Mouse (Mus musculus) limb, embryonic 13.5 days (tissue): ENCODE results near the gene Micu1. TPM values are rescaled to one million over a fixed set of nuclear protein-coding genes. Genes with fewer than 3 reads are reported as not detected.
A peak's percentile ranks its signal among the peaks of the same experiment; 100 is the strongest.

Experiments used
- ATAC-seq: fragments of 200-750 bp; cut with Nextera tagmentation; 2 replicates; pipeline ENCODE4 v1.8.0; 2017; ENCODE audit warnings: low read depth, moderate number of reproducible peaks, moderate TSS enrichment; ENCODE audit not compliant: low FRiP score
- H3K27ac ChIP-seq: fragments of 300-500 bp; sonication (generic); 2 replicates; pipeline ENCODE4 v1.5.1; 2015; ENCODE audit warnings: inconsistent platforms, mild to moderate bottlenecking, moderate library complexity
- H3K27me3 ChIP-seq: fragments of 300-500 bp; sonication (generic); 2 replicates; pipeline ENCODE4 v1.6.1; 2015; ENCODE audit warnings: mild to moderate bottlenecking, inconsistent platforms
- H3K36me3 ChIP-seq: fragments of 300-500 bp; sonication (generic); 2 replicates; pipeline ENCODE4 v1.6.1; 2015; ENCODE audit warnings: inconsistent platforms, mild to moderate bottlenecking, moderate library complexity
- H3K4me1 ChIP-seq: fragments of 300-500 bp; sonication (generic); 2 replicates; pipeline ENCODE4 v1.6.1; 2015; ENCODE audit warnings: inconsistent platforms
- H3K4me2 ChIP-seq: fragments of 300-500 bp; sonication (generic); replicated peaks from 2 replicates; pipeline ENCODE4 v1.6.1; 2015; ENCODE audit warnings: inconsistent platforms, mild to moderate bottlenecking, moderate library complexity
- H3K4me3 ChIP-seq: fragments of 300-500 bp; sonication (generic); 2 replicates; pipeline ENCODE4 v1.5.1; 2015; ENCODE audit warnings: moderate library complexity, mild to moderate bottlenecking, inconsistent platforms
- H3K9ac ChIP-seq: fragments of 300-500 bp; sonication (generic); 2 replicates; pipeline ENCODE4 v1.6.1; 2015; ENCODE audit warnings: mild to moderate bottlenecking, inconsistent platforms
- H3K9me3 ChIP-seq: fragments of 300-500 bp; sonication (generic); 2 replicates; pipeline ENCODE4 v1.6.1; 2016; ENCODE audit warnings: inconsistent platforms
- WGBS: fragments of 180-500 bp; shearing (Covaris S2); methylation state at CpG from one replicate; pipeline ENCODE4 v1.1.7; 2015; 5-methylcytosine and 5-hydroxymethylcytosine counted together
- polyA plus RNA-seq: library from polyadenylated mRNA; unstranded; fragments of >200 nt; fragmentation: Nextera tagmentation; extraction: Ambion mirVana; gene quantifications from 2 replicates; pipeline ENCODE4 v1.2.1, GENCODE M21; 2015

The Micu1 gene
- polyA plus RNA-seq, 1 experiment from 2014 or later, result 93.9 TPM

DNA sequence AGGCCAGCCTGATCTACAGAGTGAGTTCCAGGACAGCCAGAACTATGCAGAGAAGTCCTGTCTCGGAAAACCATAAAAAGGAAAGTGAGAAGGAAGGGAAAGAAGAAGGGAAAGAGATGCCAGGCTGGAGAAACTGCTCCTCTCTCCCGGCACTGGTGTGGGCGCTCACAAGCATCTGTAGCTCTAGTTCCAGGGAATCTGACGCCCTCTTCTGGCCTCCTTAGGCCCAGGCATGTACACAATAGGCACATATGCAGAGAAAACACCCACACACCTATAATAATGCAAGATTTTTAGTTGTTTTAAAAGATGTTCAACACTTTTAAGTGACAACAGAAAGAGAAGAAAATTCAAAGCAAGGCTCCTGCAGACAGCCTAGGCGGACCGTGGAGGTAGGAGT lies 144.1 kb downstream of the Micu1 start:
- peaks cover 36% of the 10 kb centered on the region for H3K4me1 ChIP-seq
- H3K4me3 ChIP-seq, result no peak overlapping the region
- no peak overlapping the region for H3K27ac ChIP-seq
- peaks cover 22% of the 10 kb centered on the region for H3K36me3 ChIP-seq
- no peak overlapping the region for H3K4me2 ChIP-seq
- H3K9me3 ChIP-seq, result no peaks in the 10 kb centered on the region
- no peak for ATAC-seq
- H3K27me3 ChIP-seq, result no peaks in the 10 kb centered on the region
- 78% methylated on average over 6 of the region's 6 CpGs for WGBS
- H3K9ac ChIP-seq, result no peak overlapping the region

DNA sequence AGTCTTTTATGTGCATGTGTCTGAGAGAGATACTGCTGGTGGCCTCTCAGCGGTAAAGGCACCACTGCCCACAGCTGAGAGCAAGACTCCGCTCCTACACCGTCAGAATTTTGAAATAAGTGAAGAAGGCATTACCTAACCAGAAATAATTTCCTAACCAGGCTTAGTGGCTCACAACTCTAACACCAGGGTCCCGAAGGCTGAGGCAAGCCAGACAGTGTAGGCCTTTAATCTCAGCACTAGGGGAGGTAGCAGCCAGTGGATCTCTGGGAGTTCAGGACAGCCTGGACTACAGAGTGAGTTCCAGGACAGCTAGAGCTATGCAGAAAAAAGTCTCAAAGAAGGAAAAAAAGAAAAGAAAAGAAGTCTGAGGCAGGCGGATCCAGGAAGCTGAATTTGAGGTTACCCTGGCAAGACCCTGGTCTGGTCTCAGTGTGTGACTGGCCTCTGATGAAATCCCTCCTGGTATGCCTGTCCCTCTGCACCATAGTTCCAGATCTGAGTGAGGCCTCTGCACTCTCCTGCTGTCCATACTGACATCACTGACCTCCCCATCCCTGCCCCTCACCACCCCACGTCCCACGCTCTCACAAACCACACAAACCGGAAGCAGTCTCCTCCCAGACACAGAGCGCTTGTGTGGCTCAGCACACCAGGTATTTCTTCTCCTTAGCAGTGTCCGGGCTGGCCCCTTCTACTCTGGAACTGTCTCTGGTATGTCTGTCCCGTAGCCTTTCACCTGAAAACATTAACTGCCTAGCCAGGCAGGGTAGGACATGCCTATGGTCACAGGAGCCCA lies 146.0 kb downstream of the Micu1 start:
- no peaks in the 10 kb centered on the region for H3K27me3 ChIP-seq
- peaks cover 36% of the 10 kb centered on the region for H3K4me1 ChIP-seq
- no peak overlapping the region for H3K4me3 ChIP-seq
- 72% methylated on average over 11 of the region's 11 CpGs for WGBS
- no peaks in the 10 kb centered on the region for H3K9me3 ChIP-seq
- H3K36me3 ChIP-seq, result peaks cover 11% of the 10 kb centered on the region; the same call in 1 of the 2 replicates
- no peak overlapping the region; the same call in 1 of the 2 replicates for H3K27ac ChIP-seq
- ATAC-seq, result no peak
- H3K4me2 ChIP-seq, result no peak overlapping the region
- no peak overlapping the region for H3K9ac ChIP-seq

DNA sequence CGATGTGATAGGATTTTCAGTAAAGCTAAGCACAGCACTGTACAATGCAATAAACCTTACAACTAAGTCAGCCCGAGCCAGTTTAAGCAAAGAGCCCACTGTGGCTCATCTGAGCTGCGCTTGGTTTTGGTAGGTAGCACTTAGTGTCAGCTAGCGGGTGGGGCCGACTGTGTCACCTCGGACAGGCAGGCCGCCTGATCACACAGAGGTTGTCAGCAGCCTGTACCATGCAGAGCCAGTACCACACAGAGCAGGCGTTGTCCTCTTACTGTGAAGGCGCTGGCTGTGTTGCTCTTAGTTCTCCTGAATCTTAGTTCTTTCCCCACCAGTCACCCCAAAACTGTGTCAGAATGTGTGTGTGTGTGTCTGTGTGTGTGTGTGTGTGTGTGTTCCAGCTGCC lies 146.7 kb downstream of the Micu1 start:
- WGBS, result 58% methylated on average over 9 of the region's 9 CpGs
- ATAC-seq, result no peak; the same call in 1 of the 2 replicates
- no peak overlapping the region for H3K4me2 ChIP-seq
- H3K9ac ChIP-seq, result no peak overlapping the region
- no peak overlapping the region for H3K27ac ChIP-seq
- H3K4me3 ChIP-seq, result no peak overlapping the region
- no peaks in the 10 kb centered on the region for H3K9me3 ChIP-seq
- H3K27me3 ChIP-seq, result no peaks in the 10 kb centered on the region
- peaks cover 11% of the 10 kb centered on the region; the same call in 1 of the 2 replicates for H3K36me3 ChIP-seq
- H3K4me1 ChIP-seq, result peaks cover 31% of the 10 kb centered on the region

DNA sequence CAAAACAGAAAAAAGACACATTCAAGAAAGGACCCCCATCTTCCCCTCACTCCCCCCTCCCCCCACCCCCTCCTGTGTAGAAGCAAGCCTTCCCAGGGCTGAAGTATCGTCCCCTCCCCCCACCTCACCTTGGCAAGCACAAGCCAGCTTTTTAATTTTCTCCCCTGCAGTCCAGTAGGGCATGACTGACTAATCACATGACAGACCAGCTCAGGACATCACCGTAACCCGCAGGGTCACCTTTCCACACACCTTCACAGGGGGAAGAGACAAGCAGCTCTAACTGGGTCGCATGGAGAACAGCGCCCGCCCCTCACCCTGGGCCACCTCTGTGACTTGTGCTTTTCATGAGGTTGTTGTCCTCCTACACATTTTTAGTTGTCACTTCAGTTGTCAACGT lies 147.1 kb downstream of the Micu1 start:
- Histone ChIP-seq H3K9me3 (no peaks in the 10 kb centered on the region), H3K4me3 (no peak overlapping the region), H3K4me2 (no peak overlapping the region), H3K9ac (no peak overlapping the region), H3K36me3 (peaks cover 11% of the 10 kb centered on the region; the same call in 1 of the 2 replicates), H3K27me3 (no peaks in the 10 kb centered on the region), H3K4me1 (peaks cover 27% of the 10 kb centered on the region), H3K27ac (no peak overlapping the region)
- no peak for ATAC-seq
- WGBS, result 80% methylated on average over 7 of the region's 7 CpGs

DNA sequence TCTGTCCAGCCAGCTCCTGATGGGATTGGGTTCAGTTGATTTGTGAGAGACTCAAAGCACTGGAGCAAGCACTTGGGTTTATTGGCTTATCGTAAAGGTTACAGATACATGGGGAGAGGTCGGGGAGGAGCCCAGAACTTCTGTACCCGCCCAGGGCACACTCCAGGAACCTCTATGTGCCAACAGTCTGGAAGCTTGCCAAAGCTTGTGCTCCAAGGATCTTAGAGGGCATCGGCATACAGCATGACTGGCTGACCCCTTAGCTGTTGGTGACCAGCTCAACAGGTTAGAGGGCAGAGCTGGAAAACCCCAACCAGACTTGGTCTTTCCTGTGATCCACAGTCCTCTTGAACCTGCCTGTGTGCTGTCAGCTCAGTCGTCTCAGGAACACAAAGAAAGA lies 154.9 kb downstream of the Micu1 start:
- no peak for ATAC-seq
- H3K4me1 ChIP-seq, result peaks cover 12% of the 10 kb centered on the region

DNA sequence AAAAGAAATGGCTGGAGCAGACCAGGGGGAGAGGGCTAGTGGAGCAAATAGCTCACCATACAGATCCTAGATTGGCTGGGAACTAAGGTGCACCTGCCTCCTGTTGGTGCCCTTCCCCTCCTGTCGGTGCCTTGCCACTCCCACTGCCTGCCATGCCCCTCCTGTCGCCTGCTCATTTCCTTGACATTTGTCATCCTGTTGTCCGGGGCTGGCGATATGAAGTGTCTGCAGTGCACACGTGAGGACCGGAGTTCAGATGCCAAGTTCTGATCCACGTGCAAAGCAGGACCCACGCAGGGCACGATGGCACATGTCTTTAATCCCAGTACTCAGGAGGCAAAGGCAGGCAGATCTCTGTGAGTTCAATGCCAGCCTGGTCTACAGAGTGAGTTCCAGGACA lies 158.4 kb downstream of the Micu1 start:
- Histone ChIP-seq H3K9ac (no peak overlapping the region), H3K9me3 (no peaks in the 10 kb centered on the region), H3K27me3 (no peaks in the 10 kb centered on the region), H3K4me3 (no peak overlapping the region), H3K4me2 (no peak overlapping the region), H3K27ac (no peak overlapping the region), H3K36me3 (peaks cover 22% of the 10 kb centered on the region), H3K4me1 (peaks cover 21% of the 10 kb centered on the region)
- 80% methylated on average over 9 of the region's 9 CpGs for WGBS
- ATAC-seq, result no peak

More for the DNA sequence above, 154.9 kb downstream of the Micu1 start:
- WGBS, result 76% methylated on average over 5 of the region's 5 CpGs
- no peaks in the 10 kb centered on the region for H3K27me3 ChIP-seq
- H3K4me3 ChIP-seq, result no peak overlapping the region
- H3K9me3 ChIP-seq, result no peaks in the 10 kb centered on the region
- H3K27ac ChIP-seq, result no peak overlapping the region
- no peaks in the 10 kb centered on the region for H3K36me3 ChIP-seq
- H3K4me2 ChIP-seq, result no peak overlapping the region
- H3K9ac ChIP-seq, result no peak overlapping the region

DNA sequence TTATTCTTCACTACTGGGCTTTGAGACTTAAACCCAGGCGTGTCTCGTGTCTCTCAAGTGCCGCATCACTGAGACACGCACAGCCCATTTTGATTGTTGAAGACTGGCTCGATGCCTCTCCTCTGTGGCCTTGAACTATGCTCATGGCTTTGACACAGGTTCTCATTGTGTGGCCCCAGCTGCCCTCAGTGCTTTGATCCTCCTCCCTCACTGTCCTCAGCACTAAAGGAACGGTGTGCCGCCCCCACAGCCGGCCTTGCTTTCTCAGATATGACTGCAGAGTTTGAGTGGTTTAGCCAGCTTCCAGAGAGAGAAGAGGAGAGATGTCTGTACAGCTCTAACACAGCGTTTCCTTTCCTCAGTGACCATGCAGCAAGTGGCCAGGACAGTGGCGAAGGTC lies 158.9 kb downstream of the Micu1 start:
- H3K9ac ChIP-seq, result no peak overlapping the region
- H3K9me3 ChIP-seq, result no peaks in the 10 kb centered on the region
- ATAC-seq, result no peak
- peaks cover 21% of the 10 kb centered on the region for H3K4me1 ChIP-seq
- no peaks in the 10 kb centered on the region for H3K27me3 ChIP-seq
- no peak overlapping the region for H3K4me3 ChIP-seq
- H3K27ac ChIP-seq, result no peak overlapping the region
- H3K4me2 ChIP-seq, result no peak overlapping the region
- peaks cover 22% of the 10 kb centered on the region for H3K36me3 ChIP-seq
- WGBS, result 90% methylated on average over 10 of the region's 10 CpGs

DNA sequence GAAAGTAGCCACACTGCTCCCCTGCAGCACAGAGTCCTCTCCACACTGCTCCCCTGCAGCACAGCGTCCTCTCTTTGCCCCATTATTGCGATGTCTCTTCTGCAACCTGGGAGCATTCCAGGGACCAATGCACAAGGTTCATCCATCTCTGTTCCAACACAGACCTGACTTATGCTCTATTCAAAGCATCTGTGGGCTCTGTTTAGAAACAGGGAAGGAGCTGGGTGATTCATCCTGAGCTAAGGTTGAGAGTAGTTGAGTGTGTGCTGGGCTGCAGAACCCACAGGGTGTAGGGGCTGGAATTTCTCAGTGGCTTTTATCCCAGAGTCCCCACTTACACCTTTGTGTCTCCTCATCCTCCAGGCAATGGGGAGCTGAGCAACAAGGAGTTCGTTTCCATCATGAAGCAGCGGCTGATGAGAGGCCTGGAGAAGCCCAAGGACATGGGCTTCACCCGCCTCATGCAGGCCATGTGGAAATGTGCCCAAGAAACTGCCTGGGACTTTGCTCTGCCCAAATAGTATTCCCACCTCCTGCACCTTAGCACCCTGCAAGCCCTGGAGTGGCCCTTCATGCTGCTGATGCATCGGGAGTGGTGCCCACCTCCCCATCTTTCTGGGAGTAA lies 160.7 kb downstream of the Micu1 start:
- peaks cover 26% of the 10 kb centered on the region for H3K36me3 ChIP-seq
- WGBS, result 87% methylated on average over 6 of the region's 6 CpGs
- peak overlapping the region; percentile 31 for H3K9ac ChIP-seq
- peaks cover 21% of the 10 kb centered on the region for H3K4me1 ChIP-seq
- H3K27me3 ChIP-seq, result no peaks in the 10 kb centered on the region
- ATAC-seq, result no peak
- H3K9me3 ChIP-seq, result no peaks in the 10 kb centered on the region
- H3K4me3 ChIP-seq, result no peak overlapping the region
- H3K27ac ChIP-seq, result no peak overlapping the region
- H3K4me2 ChIP-seq, result no peak overlapping the region

DNA sequence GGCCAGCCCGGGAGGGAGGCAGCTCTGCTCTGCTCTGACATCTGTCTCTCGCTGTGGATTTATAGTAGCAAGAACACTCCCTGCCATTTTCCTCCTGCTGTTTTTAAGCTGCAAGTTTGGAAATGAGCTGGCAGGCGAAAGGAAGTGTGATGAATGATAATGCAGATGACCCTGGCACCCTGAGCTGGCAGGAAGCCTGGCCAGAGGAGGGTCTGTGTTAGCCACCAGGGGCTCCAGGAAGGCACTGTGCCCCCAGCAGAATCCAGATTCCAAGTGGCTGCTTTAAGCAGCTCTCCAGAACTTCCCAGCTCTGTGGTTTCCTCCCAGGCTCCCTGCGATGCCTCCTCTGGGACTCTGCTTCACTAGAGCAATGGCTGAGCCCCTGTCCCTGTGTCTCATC lies 161.3 kb downstream of the Micu1 start:
- H3K4me2 ChIP-seq, result no peak overlapping the region
- H3K9ac ChIP-seq, result peak overlapping the region; percentile 31
- 28% methylated on average over 4 of the region's 4 CpGs for WGBS
- H3K4me3 ChIP-seq, result no peak overlapping the region
- peaks cover 26% of the 10 kb centered on the region for H3K36me3 ChIP-seq
- ATAC-seq, result no peak
- H3K4me1 ChIP-seq, result peaks cover 20% of the 10 kb centered on the region
- H3K27me3 ChIP-seq, result no peaks in the 10 kb centered on the region
- H3K9me3 ChIP-seq, result no peaks in the 10 kb centered on the region
- no peak overlapping the region for H3K27ac ChIP-seq

DNA sequence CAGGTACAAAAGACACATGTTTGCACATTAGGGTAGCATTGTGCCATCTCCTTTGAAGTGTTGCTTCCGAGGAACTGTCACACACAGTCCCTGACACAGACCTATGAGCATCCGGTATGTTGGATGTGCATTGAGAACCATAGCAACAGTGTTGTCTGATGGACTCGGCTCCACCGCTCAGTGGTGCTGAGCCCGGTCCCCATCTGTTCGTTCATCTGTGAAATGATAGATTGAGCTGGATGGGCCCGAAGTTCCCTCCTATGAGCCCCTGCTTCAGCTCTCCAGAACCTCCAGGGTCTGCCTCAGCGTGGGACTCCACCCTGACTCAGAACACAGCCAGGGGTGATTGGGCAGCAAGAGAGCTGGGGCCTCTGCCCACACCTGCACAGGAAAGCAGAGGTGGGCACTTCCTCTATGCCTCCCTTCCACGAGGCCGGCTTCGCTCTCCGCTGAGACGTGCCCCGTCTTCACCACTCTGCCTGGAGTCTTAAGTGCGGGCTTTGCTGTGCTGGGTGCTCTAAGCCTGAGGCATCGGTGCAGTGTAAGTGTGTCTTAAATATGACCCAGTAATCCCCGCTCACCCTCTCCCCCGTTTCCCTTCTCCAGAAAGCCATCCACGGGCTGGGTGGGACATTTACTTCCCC lies 162.1 kb downstream of the Micu1 start:
- Histone ChIP-seq H3K4me2 (no peak overlapping the region), H3K4me3 (no peak overlapping the region), H3K9me3 (no peaks in the 10 kb centered on the region), H3K36me3 (peaks cover 26% of the 10 kb centered on the region), H3K27ac (no peak overlapping the region), H3K4me1 (peaks cover 13% of the 10 kb centered on the region), H3K27me3 (no peaks in the 10 kb centered on the region), H3K9ac (no peak overlapping the region)
- WGBS, result 80% methylated on average over 19 of the region's 19 CpGs
- ATAC-seq, result 0 out of 2 replicates have a peak, but pooled peaks have one; percentile 21

DNA sequence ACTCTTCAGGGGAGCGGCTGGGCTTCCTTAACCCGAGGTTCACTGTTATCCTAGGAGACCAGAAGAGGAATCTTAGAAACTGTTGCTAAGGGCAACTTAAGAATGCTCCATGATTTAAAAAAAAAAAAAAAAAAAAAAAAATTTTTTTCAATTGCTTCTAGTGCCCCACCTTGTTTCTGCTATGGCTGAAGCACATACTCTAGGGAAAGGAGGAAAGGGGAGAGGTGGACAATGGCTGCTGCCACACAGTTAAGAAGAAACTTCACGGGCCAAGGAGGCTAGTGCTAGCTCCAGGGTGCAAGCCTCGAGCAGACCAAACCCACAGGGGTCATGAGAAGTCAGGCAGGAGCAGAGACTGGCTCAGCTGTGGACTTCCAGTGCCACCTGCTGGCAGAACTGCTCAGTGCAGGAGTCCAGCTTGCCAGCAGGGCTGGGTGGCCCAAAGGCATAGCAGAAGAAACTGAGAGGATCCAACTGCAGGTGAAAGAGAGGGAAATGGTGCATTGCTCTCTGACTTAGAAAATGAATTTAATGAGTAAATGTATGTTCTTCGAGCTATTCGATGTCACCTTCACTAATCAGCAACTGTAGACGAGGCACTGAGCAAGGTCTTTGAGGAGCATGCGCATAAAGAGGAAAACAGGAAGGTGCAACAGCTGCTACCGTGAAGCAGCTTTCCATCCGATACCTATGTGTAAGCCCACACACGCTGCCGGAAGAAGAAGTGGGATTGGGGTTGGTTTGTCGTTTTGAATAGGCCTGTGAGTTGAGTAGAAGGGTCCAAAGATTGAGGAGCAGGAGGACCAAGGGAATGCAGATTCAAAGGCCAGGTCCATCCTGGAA lies 162.8 kb downstream of the Micu1 start:
- Histone ChIP-seq H3K9me3 (no peaks in the 10 kb centered on the region), H3K4me1 (peaks cover 10% of the 10 kb centered on the region; the same call in 1 of the 2 replicates), H3K4me3 (no peak overlapping the region), H3K9ac (no peak overlapping the region), H3K27me3 (no peaks in the 10 kb centered on the region), H3K27ac (no peak overlapping the region), H3K36me3 (peaks cover 26% of the 10 kb centered on the region), H3K4me2 (no peak overlapping the region)
- WGBS, result 37% methylated on average over 13 of the region's 13 CpGs
- peak; percentile 76 for ATAC-seq
